Mouse (Mus musculus): ENCODE measurements around the gene Vdr. TPM values are rescaled to one million over a fixed set of nuclear protein-coding genes. Genes with fewer than 3 reads are reported as not detected.

Gene Vdr
- polyA plus RNA-seq, 1 experiment from 2014 or later: 1.2 TPM

- no peak overlapping the region for H3K4me2 ChIP-seq
- H3K27ac ChIP-seq (ENCODE audit: low read depth, low read length): no peak overlapping the region
- H3K36me3 ChIP-seq (ENCODE audit: control insufficient read depth, insufficient read depth, low read length): no peaks in the 10 kb centered on the region
- ATAC-seq (replicated peaks; ENCODE audit: low FRiP score) (no peak), DNase-seq (ENCODE audit: low spot score) (no peak)
- H3K4me3 ChIP-seq (ENCODE audit: low read depth, low read length): no peak overlapping the region
- H3K4me1 ChIP-seq (replicated peaks; ENCODE audit: control insufficient read depth, insufficient read depth, low read length): peaks cover 53% of the 10 kb centered on the region
- WGBS: 58% methylated on average over 8 of the region's 8 CpGs
- H3K9ac ChIP-seq (ENCODE audit: low read depth, low read length): no peak overlapping the region
- H3K9me3 ChIP-seq (ENCODE audit: control insufficient read depth, low read length): no peaks in the 10 kb centered on the region
- no peaks in the 10 kb centered on the region for H3K27me3 ChIP-seq (replicated peaks; ENCODE audit: control insufficient read depth, insufficient read depth, low read length)
These were observed 73.6 kb downstream of the Vdr start for GRCm38 (mm10) chr15:97836894-97837247.

GRCm38 (mm10) chr15:97836153-97836893, 74.1 kb downstream of the Vdr start:
- no peak for ATAC-seq (replicated peaks; ENCODE audit: low FRiP score)

GRCm38 (mm10) chr15:97832764-97833479, 77.5 kb downstream of the Vdr start:
- no peak overlapping the region for H3K9ac ChIP-seq (ENCODE audit: low read depth, low read length)
- WGBS: 54% methylated on average over 9 of the region's 9 CpGs
- DNase-seq (ENCODE audit: low spot score) (no peak), ATAC-seq (replicated peaks; ENCODE audit: low FRiP score) (no peak)
- H3K27me3 ChIP-seq (replicated peaks; ENCODE audit: control insufficient read depth, insufficient read depth, low read length): no peaks in the 10 kb centered on the region
- peaks cover 52% of the 10 kb centered on the region for H3K4me1 ChIP-seq (replicated peaks; ENCODE audit: control insufficient read depth, insufficient read depth, low read length)
- H3K36me3 ChIP-seq (ENCODE audit: control insufficient read depth, insufficient read depth, low read length): no peaks in the 10 kb centered on the region
- H3K27ac ChIP-seq (ENCODE audit: low read depth, low read length): peak overlapping the region; percentile 11; the same call in 1 of the 2 replicates
- H3K4me3 ChIP-seq (ENCODE audit: low read depth, low read length): no peak overlapping the region
- H3K9me3 ChIP-seq (ENCODE audit: control insufficient read depth, low read length): no peaks in the 10 kb centered on the region
- H3K4me2 ChIP-seq: no peak overlapping the region

More at GRCm38 (mm10) chr15:97836153-97836893, 74.1 kb downstream of the Vdr start:
- H3K27me3 ChIP-seq (replicated peaks; ENCODE audit: control insufficient read depth, insufficient read depth, low read length): no peaks in the 10 kb centered on the region
- H3K4me3 ChIP-seq (ENCODE audit: low read depth, low read length): no peak overlapping the region
- DNase-seq (ENCODE audit: low spot score): no peak
- H3K36me3 ChIP-seq (ENCODE audit: control insufficient read depth, insufficient read depth, low read length): no peaks in the 10 kb centered on the region
- WGBS: 54% methylated on average over 17 of the region's 17 CpGs
- H3K9me3 ChIP-seq (ENCODE audit: control insufficient read depth, low read length): no peaks in the 10 kb centered on the region
- peaks cover 51% of the 10 kb centered on the region for H3K4me1 ChIP-seq (replicated peaks; ENCODE audit: control insufficient read depth, insufficient read depth, low read length)
- H3K4me2 ChIP-seq: no peak overlapping the region
- no peak overlapping the region for H3K9ac ChIP-seq (ENCODE audit: low read depth, low read length)
- H3K27ac ChIP-seq (ENCODE audit: low read depth, low read length): no peak overlapping the region

- H3K4me1 ChIP-seq (replicated peaks; ENCODE audit: control insufficient read depth, insufficient read depth, low read length): peaks cover 50% of the 10 kb centered on the region
- peak overlapping the region; percentile 95 for H3K4me2 ChIP-seq
- DNase-seq (ENCODE audit: low spot score) (no peak), ATAC-seq (replicated peaks; ENCODE audit: low FRiP score) (no peak)
- no peaks in the 10 kb centered on the region for H3K36me3 ChIP-seq (ENCODE audit: control insufficient read depth, insufficient read depth, low read length)
- peak overlapping the region; percentile 86 for H3K4me3 ChIP-seq (ENCODE audit: low read depth, low read length)
- peak overlapping the region; percentile 90; the same call in 1 of the 2 replicates for H3K27ac ChIP-seq (ENCODE audit: low read depth, low read length)
- WGBS: 18% methylated on average over 10 of the region's 10 CpGs
- peak overlapping the region; percentile 81 for H3K9ac ChIP-seq (ENCODE audit: low read depth, low read length)
- H3K27me3 ChIP-seq (replicated peaks; ENCODE audit: control insufficient read depth, insufficient read depth, low read length): no peaks in the 10 kb centered on the region
- H3K9me3 ChIP-seq (ENCODE audit: control insufficient read depth, low read length): no peaks in the 10 kb centered on the region
These were observed 78.3 kb downstream of the Vdr start for GRCm38 (mm10) chr15:97831987-97832640.

- ATAC-seq (replicated peaks; ENCODE audit: low FRiP score) (peak; percentile 86), DNase-seq (ENCODE audit: low spot score) (peak; percentile 83)
- Histone ChIP-seq H3K27ac (ENCODE audit: low read depth, low read length) (peak overlapping the region; percentile 90), H3K36me3 (ENCODE audit: control insufficient read depth, insufficient read depth, low read length) (no peaks in the 10 kb centered on the region), H3K4me3 (ENCODE audit: low read depth, low read length) (peak overlapping the region; percentile 86), H3K9ac (ENCODE audit: low read depth, low read length) (peak overlapping the region; percentile 81), H3K4me1 (replicated peaks; ENCODE audit: control insufficient read depth, insufficient read depth, low read length) (peaks cover 57% of the 10 kb centered on the region), H3K9me3 (ENCODE audit: control insufficient read depth, low read length) (no peaks in the 10 kb centered on the region), H3K27me3 (replicated peaks; ENCODE audit: control insufficient read depth, insufficient read depth, low read length) (no peaks in the 10 kb centered on the region), H3K4me2 (peak overlapping the region; percentile 95)
- WGBS: under 1% methylated on average over 55 of the region's 84 CpGs
These were observed 79.0 kb downstream of the Vdr start for GRCm38 (mm10) chr15:97831242-97831986.

- no peaks in the 10 kb centered on the region for H3K36me3 ChIP-seq (ENCODE audit: control insufficient read depth, insufficient read depth, low read length)
- H3K9ac ChIP-seq (ENCODE audit: low read depth, low read length): peak overlapping the region; percentile 81
- H3K9me3 ChIP-seq (ENCODE audit: control insufficient read depth, low read length): no peaks in the 10 kb centered on the region
- ATAC-seq (replicated peaks; ENCODE audit: low FRiP score) (no peak), DNase-seq (ENCODE audit: low spot score) (no peak)
- H3K4me3 ChIP-seq (ENCODE audit: low read depth, low read length): peak overlapping the region; percentile 86
- H3K27ac ChIP-seq (ENCODE audit: low read depth, low read length): peak overlapping the region; percentile 90
- peak overlapping the region; percentile 95 for H3K4me2 ChIP-seq
- peaks cover 60% of the 10 kb centered on the region for H3K4me1 ChIP-seq (replicated peaks; ENCODE audit: control insufficient read depth, insufficient read depth, low read length)
- no peaks in the 10 kb centered on the region for H3K27me3 ChIP-seq (replicated peaks; ENCODE audit: control insufficient read depth, insufficient read depth, low read length)
- 1% methylated on average over 33 of the region's 39 CpGs for WGBS
These were observed 79.6 kb downstream of the Vdr start for GRCm38 (mm10) chr15:97830788-97831241.

- no peak for DNase-seq (ENCODE audit: low spot score)
- Histone ChIP-seq H3K4me1 (replicated peaks; ENCODE audit: control insufficient read depth, insufficient read depth, low read length) (peaks cover 65% of the 10 kb centered on the region), H3K27ac (ENCODE audit: low read depth, low read length) (peak overlapping the region; percentile 90), H3K9ac (ENCODE audit: low read depth, low read length) (peak overlapping the region; percentile 81), H3K4me3 (ENCODE audit: low read depth, low read length) (peak overlapping the region; percentile 86), H3K27me3 (replicated peaks; ENCODE audit: control insufficient read depth, insufficient read depth, low read length) (no peaks in the 10 kb centered on the region), H3K36me3 (ENCODE audit: control insufficient read depth, insufficient read depth, low read length) (no peaks in the 10 kb centered on the region), H3K4me2 (peak overlapping the region; percentile 95), H3K9me3 (ENCODE audit: control insufficient read depth, low read length) (no peaks in the 10 kb centered on the region)
- no peak for ATAC-seq (replicated peaks; ENCODE audit: low FRiP score)
- 16% methylated on average over 12 of the region's 12 CpGs for WGBS
These were observed 80.1 kb downstream of the Vdr start for GRCm38 (mm10) chr15:97830253-97830787.

- ATAC-seq (replicated peaks; ENCODE audit: low FRiP score) (no peak), DNase-seq (ENCODE audit: low spot score) (no peak)
- H3K4me1 ChIP-seq (replicated peaks; ENCODE audit: control insufficient read depth, insufficient read depth, low read length): peaks cover 73% of the 10 kb centered on the region
- H3K4me2 ChIP-seq: peak overlapping the region; percentile 95
- peak overlapping the region; percentile 81; the same call in 1 of the 2 replicates for H3K9ac ChIP-seq (ENCODE audit: low read depth, low read length)
- WGBS: 48% methylated on average over 2 of the region's 2 CpGs
- no peaks in the 10 kb centered on the region for H3K9me3 ChIP-seq (ENCODE audit: control insufficient read depth, low read length)
- no peaks in the 10 kb centered on the region for H3K36me3 ChIP-seq (ENCODE audit: control insufficient read depth, insufficient read depth, low read length)
- no peaks in the 10 kb centered on the region for H3K27me3 ChIP-seq (replicated peaks; ENCODE audit: control insufficient read depth, insufficient read depth, low read length)
- H3K4me3 ChIP-seq (ENCODE audit: low read depth, low read length): peak overlapping the region; percentile 86
- H3K27ac ChIP-seq (ENCODE audit: low read depth, low read length): peak overlapping the region; percentile 58; the same call in 1 of the 2 replicates
These were observed 81.0 kb downstream of the Vdr start for GRCm38 (mm10) chr15:97829432-97829831.

Data from liver, embryonic 11.5 days (tissue).